Mouse (Mus musculus) intestine, embryonic 14.5 days (tissue): ENCODE measurements around the gene Ddx51. TPM values are rescaled to one million over a fixed set of nuclear protein-coding genes. Genes with fewer than 3 reads are reported as not detected.

ENCODE experiments used
- ATAC-seq: fragments of 200-750 bp; cut with Nextera tagmentation; replicated peaks from 2 replicates; pipeline ENCODE4 v1.8.0; 2017; ENCODE audit warnings: low read depth, moderate number of reproducible peaks, moderate TSS enrichment, moderate library complexity; ENCODE audit not compliant: low FRiP score, low TSS enrichment
- DNase-seq: peaks from one replicate; pipeline ENCODE4 v3.0.0-alpha.2; 2018; ENCODE audit warnings: low spot score
- H3K27ac ChIP-seq: fragments of 300-500 bp; sonication (generic); 2 replicates; pipeline ENCODE4 v1.5.1; 2014; ENCODE audit warnings: low read depth, mild to moderate bottlenecking, control low read depth
- H3K27me3 ChIP-seq: fragments of 300-500 bp; sonication (generic); replicated peaks from 2 replicates; pipeline ENCODE4 v1.6.1; 2014; ENCODE audit warnings: low read length, control low read depth; ENCODE audit not compliant: control insufficient read depth, insufficient read depth
- H3K36me3 ChIP-seq: fragments of 300-500 bp; sonication (generic); 2 replicates; pipeline ENCODE4 v1.6.1; 2014; ENCODE audit warnings: low read length, control low read depth; ENCODE audit not compliant: control insufficient read depth, insufficient read depth
- H3K4me1 ChIP-seq: fragments of 300-500 bp; sonication (generic); replicated peaks from 2 replicates; pipeline ENCODE4 v1.6.1; 2014; ENCODE audit warnings: low read length, control low read depth, mixed read lengths; ENCODE audit not compliant: control insufficient read depth, insufficient read depth
- H3K4me2 ChIP-seq: fragments of 300-500 bp; sonication (generic); 2 replicates; pipeline ENCODE4 v1.6.1; 2014; ENCODE audit warnings: low read length
- H3K4me3 ChIP-seq: fragments of 300-500 bp; sonication (generic); 2 replicates; pipeline ENCODE4 v1.5.1; 2014; ENCODE audit warnings: low read depth, low read length, control low read depth, mixed read lengths
- H3K9ac ChIP-seq: fragments of 300-500 bp; sonication (generic); 2 replicates; pipeline ENCODE4 v1.6.1; 2014; ENCODE audit warnings: mild to moderate bottlenecking, low read length
- H3K9me3 ChIP-seq: fragments of 300-500 bp; sonication (generic); 2 replicates; pipeline ENCODE4 v1.6.1; 2016; ENCODE audit warnings: low read length, control low read depth; ENCODE audit not compliant: control insufficient read depth
- WGBS: fragments of 180-500 bp; shearing (Covaris S2); extraction: QIAGEN DNeasy Blood & Tissue Kit; methylation state at CpG from one replicate; pipeline ENCODE4 v1.1.7; 2014; 5-methylcytosine and 5-hydroxymethylcytosine counted together
- polyA plus RNA-seq: library from polyadenylated mRNA; unstranded; fragments of >200 nt; fragmentation: Nextera tagmentation; extraction: Ambion mirVana; gene quantifications from 2 replicates; pipeline ENCODE4 v1.2.1, GENCODE M21; 2014

Ddx51 gene
- polyA plus RNA-seq, 1 experiment from 2014 or later, result 27.0 TPM

DNA sequence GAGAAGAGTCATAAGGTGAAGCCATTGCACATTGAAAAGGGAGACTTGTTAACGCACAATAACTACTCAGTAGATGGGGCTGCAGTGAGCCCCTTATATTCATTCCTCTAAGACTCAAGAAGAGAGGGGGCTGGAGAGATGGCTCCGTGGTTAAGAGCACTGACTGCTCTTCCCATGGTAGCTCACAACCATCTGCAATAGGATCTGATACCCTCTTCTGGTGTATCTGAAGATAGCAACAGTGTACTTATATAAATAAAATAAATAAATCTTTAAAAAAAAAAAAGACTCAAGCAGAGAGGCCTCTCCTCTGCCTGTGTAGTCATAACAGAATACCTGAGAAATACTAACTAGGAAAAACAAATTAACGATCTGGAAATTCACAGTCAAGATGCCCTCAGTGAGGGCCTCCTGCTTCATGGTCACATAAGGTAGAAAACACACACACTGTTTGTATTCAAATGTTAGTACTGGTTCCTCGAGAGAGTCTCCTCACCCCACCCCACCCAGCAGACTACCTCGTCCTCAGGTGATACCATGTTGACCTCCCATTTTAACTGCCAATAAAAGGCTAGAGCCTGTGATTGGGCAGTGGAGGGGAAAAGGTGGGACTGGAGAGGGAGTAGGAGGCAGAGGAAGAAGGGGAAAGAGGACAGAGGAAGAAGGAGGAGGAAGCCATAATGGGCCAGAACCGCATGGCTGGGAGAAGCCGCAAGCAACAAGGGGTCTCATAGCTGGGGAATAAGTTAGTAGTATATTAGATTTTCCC, 14.8 kb upstream of the Ddx51 start:
- no peak for DNase-seq
- Histone ChIP-seq H3K4me1 (no peaks in the 10 kb centered on the region), H3K36me3 (no peaks in the 10 kb centered on the region), H3K4me2 (no peak overlapping the region), H3K4me3 (no peak overlapping the region), H3K9ac (no peak overlapping the region), H3K27me3 (no peaks in the 10 kb centered on the region), H3K9me3 (no peaks in the 10 kb centered on the region), H3K27ac (no peak overlapping the region)
- ATAC-seq, result no peak
- WGBS, result 75% methylated on average over 7 of the region's 7 CpGs

DNA sequence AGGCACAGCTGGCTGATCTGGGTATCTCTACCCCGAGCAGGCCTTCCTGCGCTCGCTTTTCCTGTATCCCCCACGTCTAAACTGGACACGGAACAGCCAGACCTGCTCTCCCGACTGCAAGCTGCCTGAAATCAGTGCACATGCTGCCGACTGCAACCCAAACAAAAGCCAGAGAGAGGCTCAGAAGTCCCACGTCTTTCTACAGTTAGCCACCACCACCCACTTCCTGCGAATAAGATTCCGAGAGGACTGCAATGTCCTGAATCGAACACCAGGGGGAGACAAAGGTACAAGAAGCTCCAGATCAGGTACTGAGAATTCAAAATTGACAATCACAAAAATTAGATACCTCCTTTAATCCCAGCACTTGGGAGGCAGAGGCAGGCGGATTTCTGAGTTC, 13.8 kb upstream of the Ddx51 start:
- Histone ChIP-seq H3K9me3 (no peaks in the 10 kb centered on the region), H3K4me3 (no peak overlapping the region), H3K27ac (no peak overlapping the region), H3K9ac (peak overlapping the region; percentile 22; the same call in 1 of the 2 replicates), H3K36me3 (no peaks in the 10 kb centered on the region), H3K27me3 (no peaks in the 10 kb centered on the region), H3K4me1 (no peaks in the 10 kb centered on the region), H3K4me2 (peak overlapping the region; percentile 37)
- no peak for ATAC-seq
- WGBS, result 19% methylated on average over 12 of the region's 12 CpGs
- peak; percentile 83 for DNase-seq

DNA sequence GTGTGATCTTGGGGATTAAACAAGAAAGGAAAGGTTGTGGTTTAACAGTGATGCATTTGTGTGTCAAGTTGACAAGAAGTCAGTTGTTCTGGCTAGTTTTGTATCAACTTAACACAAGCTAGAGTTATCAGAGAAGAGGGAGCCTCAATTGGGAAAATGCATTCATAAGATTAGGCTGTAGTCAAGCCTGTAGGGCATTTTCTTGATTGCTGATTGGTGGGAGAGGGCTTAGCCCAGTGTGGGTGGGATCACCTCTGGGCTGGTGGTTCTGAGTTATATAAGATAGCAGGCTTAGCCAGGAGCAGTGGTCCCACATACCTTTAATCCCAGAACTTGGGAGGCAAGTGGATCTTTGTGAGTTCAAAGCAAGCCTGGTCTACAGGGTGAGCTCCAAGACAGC, 6.9 kb upstream of the Ddx51 start:
- no peak overlapping the region for H3K9ac ChIP-seq
- H3K27me3 ChIP-seq, result no peaks in the 10 kb centered on the region
- H3K27ac ChIP-seq, result no peak overlapping the region
- H3K4me2 ChIP-seq, result no peak overlapping the region
- peaks cover 53% of the 10 kb centered on the region for H3K36me3 ChIP-seq
- H3K4me3 ChIP-seq, result no peak overlapping the region
- ATAC-seq (no peak), DNase-seq (no peak)
- no peaks in the 10 kb centered on the region for H3K4me1 ChIP-seq
- no peaks in the 10 kb centered on the region for H3K9me3 ChIP-seq

DNA sequence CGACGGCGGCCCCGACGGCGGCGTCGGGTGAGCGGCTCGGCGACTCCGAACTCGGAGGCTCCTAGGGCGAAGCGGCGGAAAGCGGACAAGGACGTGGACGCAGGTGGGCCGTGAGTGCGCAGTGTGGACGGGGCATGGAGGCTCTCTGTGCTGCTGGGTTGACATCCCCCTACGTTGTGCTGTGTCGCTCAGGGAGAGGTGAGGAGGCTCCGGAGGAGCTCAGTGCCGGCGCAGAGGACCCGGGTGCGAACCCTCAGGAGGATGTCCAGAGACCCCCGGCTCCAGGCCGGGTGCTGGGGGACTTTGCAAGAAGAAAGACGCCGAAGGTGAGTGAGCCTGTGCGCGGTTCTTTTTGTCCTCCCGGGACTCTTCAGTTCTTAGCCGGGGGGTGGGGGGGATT, 435 bp downstream of the Ddx51 start:
- Histone ChIP-seq H3K27me3 (no peaks in the 10 kb centered on the region), H3K9ac (peak overlapping the region; percentile 84), H3K36me3 (peaks cover 73% of the 10 kb centered on the region), H3K27ac (peak overlapping the region; percentile 43; the same call in 1 of the 2 replicates), H3K4me3 (peak overlapping the region; percentile 98), H3K4me2 (peak overlapping the region; percentile 91), H3K9me3 (no peaks in the 10 kb centered on the region), H3K4me1 (peaks cover 9% of the 10 kb centered on the region)
- no peak for DNase-seq
- ATAC-seq, result peak; percentile 37
- 2% methylated on average over 37 of the region's 37 CpGs for WGBS

DNA sequence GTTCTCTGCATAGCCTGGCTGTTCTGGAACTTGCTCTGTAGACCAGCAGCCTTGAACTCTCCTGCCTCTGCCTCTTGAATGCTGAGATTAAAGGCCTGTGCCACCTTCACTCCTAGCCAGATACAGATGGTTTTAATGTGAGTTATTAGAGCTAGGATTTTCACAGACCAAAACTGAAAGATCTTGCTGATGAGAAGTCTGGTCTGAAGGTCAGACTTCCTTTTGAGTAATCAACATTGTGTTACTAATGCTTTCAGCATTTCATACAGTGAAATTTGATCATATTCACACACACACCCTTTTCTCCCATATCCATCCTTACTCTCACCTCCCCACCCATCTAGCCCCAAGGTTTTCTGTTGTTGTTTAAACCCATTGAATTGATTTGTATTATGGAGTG, 6.4 kb downstream of the Ddx51 start:
- Histone ChIP-seq H3K9ac (no peak overlapping the region), H3K4me2 (no peak overlapping the region), H3K27ac (no peak overlapping the region), H3K27me3 (no peaks in the 10 kb centered on the region), H3K9me3 (no peaks in the 10 kb centered on the region), H3K4me1 (no peaks in the 10 kb centered on the region), H3K36me3 (peaks cover 95% of the 10 kb centered on the region), H3K4me3 (no peak overlapping the region)
- no peak for DNase-seq
- ATAC-seq, result no peak

DNA sequence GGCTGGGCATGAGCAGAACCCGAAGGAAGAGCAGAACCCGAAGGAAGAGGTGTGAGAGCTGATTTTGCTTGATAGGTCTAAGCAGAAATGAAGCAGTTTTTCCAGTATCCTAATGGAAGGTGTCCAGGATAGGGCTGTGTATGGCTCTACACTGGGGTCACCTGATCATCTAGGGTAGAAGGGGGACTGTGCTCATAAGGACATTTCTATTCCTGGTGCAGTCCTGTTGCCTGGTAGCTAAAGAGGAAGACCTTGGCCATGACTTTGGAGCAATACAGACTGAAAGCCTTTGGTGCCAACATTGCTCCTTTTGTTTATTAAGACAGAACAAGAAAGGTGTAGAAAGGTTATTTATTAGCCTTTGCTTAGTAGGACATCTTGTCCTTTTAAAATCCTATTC, 10.8 kb downstream of the Ddx51 start:
- DNase-seq (no peak), ATAC-seq (no peak)
- no peaks in the 10 kb centered on the region for H3K27me3 ChIP-seq
- H3K36me3 ChIP-seq, result peaks cover 94% of the 10 kb centered on the region
- H3K9me3 ChIP-seq, result no peaks in the 10 kb centered on the region
- H3K4me3 ChIP-seq, result no peak overlapping the region
- no peak overlapping the region for H3K27ac ChIP-seq
- no peaks in the 10 kb centered on the region for H3K4me1 ChIP-seq
- WGBS, result 88% methylated on average over 2 of the region's 2 CpGs
- H3K9ac ChIP-seq, result no peak overlapping the region
- H3K4me2 ChIP-seq, result no peak overlapping the region

DNA sequence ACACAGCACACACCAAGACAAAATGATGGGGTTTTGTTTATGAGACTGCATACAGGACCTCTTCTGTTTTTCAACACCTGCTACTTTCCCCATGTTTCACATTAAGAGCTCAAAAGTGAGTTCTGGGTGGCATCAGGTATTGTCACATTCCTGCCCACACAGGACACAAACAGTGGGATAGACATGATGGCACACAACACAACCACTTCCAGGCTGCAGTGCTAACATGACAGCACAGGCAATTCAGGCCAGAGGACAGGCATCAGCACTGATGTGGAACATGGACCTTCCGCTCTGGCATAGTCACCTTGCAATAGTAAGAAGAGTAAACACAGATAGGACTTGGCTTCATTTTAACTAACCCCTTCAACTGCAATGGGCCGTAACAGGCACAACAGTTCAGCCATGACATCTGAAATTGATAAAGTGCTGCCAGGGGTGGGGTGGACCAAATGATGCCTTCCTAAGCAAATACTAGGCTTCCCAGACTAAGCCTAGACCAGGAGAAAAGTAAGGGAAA, 11.6 kb downstream of the Ddx51 start:
- H3K27me3 ChIP-seq, result no peaks in the 10 kb centered on the region
- H3K4me2 ChIP-seq, result no peak overlapping the region
- H3K36me3 ChIP-seq, result peaks cover 93% of the 10 kb centered on the region
- no peak overlapping the region for H3K9ac ChIP-seq
- H3K4me1 ChIP-seq, result no peaks in the 10 kb centered on the region
- 85% methylated on average over 2 of the region's 2 CpGs for WGBS
- DNase-seq (no peak), ATAC-seq (no peak)
- no peak overlapping the region for H3K4me3 ChIP-seq
- H3K9me3 ChIP-seq, result no peaks in the 10 kb centered on the region
- H3K27ac ChIP-seq, result no peak overlapping the region

DNA sequence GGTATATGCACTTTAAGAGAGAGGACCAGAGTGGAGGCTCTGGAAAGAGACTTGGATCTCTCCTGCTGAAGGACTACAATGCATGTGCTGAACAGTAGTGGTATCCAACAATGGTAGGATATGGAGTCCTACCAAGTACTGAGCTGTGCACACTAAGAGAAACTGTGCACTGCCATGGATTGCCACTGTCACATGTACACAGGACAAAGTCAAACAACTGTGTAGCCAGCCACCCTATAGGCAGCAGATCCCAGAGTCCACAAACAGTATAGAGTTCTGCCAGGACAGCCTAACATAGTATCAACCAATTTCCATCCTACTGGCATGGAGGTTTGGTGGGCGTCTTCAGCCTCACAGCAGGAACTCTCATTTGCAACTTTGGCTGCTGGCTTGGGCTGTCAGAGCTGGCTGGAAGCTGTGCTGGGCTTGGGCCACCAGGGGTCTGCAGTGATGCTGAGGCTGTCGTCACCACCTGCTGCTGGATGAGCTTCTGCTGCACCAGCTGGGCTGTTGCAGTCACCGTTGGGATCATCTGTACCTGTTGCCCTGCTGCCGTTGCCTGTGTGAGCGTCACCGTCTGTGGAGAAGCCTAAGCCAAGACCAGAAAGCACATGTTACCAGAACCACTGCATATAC, 12.4 kb downstream of the Ddx51 start:
- DNase-seq, result no peak
- ATAC-seq, result no peak
- no peaks in the 10 kb centered on the region for H3K27me3 ChIP-seq
- WGBS, result 64% methylated on average over 6 of the region's 6 CpGs
- H3K9me3 ChIP-seq, result no peaks in the 10 kb centered on the region
- no peak overlapping the region for H3K4me2 ChIP-seq
- no peak overlapping the region for H3K9ac ChIP-seq
- no peak overlapping the region for H3K4me3 ChIP-seq
- H3K27ac ChIP-seq, result no peak overlapping the region
- H3K4me1 ChIP-seq, result no peaks in the 10 kb centered on the region
- peaks cover 93% of the 10 kb centered on the region for H3K36me3 ChIP-seq

DNA sequence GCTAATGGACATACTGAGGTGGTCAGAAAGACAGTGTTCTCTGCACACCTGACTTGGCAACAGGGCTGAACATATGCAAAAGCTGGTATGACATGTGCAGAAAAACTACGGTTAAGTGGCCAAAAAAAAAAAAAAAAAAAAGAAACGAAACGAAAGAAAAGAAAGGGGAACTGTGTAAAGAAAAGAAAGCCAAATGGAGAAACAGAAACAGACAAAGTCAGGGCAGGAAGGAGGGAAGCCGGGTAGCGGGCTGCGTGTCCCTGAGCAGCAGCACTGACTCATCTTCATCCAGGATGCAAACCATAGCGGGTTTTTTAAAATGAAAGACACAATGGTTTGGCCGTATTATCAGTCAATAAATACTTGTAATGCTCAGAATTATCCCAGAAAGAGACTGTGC, 28.8 kb downstream of the Ddx51 start:
- Histone ChIP-seq H3K9me3 (no peaks in the 10 kb centered on the region), H3K4me2 (no peak overlapping the region), H3K27me3 (no peaks in the 10 kb centered on the region), H3K36me3 (peaks cover 97% of the 10 kb centered on the region), H3K4me3 (no peak overlapping the region), H3K4me1 (no peaks in the 10 kb centered on the region), H3K27ac (no peak overlapping the region), H3K9ac (no peak overlapping the region)
- DNase-seq (no peak), ATAC-seq (no peak)
- WGBS, result 93% methylated on average over 8 of the region's 8 CpGs
